Mouse (Mus musculus): ENCODE data around the gene Pik3r3. TPM values are rescaled to one million over a fixed set of nuclear protein-coding genes. Genes with fewer than 3 reads are reported as not detected.
"Not testable (repeated sequence)": the region's sequence is repeated elsewhere in the genome, so short reads cannot be mapped to it uniquely, and the experiment has no call there.

The Pik3r3 gene
- total and polyA plus RNA-seq, 2 experiments from 2014 or later, result 37.8 to 39.8 TPM

- not testable (repeated sequence) for H3K27me3 ChIP-seq (ENCODE audit: insufficient read depth, low read length); H3K4me2 ChIP-seq (ENCODE audit: low read depth, low read length); H3K9ac ChIP-seq (replicated peaks; ENCODE audit: low read length); H3K27ac ChIP-seq; H3K4me1 ChIP-seq (ENCODE audit: insufficient read depth, low read length); ATAC-seq; H3K9me3 ChIP-seq (ENCODE audit: low read length); H3K36me3 ChIP-seq (ENCODE audit: insufficient read depth, low read length); H3K4me3 ChIP-seq (ENCODE audit: low read length)
- peak; percentile 51 for TF ChIP-seq CTCF (IDR thresholded peaks at IDR 0.05; ENCODE audit: low read depth)
- DNase-seq (ENCODE audit: low spot score), result peak; percentile 49
- 44% methylated on average over 3 of the region's 3 CpGs for WGBS
Measured at GRCm38 (mm10) chr4:116245926-116246325, 24.5 kb downstream of the Pik3r3 start.

DNA sequence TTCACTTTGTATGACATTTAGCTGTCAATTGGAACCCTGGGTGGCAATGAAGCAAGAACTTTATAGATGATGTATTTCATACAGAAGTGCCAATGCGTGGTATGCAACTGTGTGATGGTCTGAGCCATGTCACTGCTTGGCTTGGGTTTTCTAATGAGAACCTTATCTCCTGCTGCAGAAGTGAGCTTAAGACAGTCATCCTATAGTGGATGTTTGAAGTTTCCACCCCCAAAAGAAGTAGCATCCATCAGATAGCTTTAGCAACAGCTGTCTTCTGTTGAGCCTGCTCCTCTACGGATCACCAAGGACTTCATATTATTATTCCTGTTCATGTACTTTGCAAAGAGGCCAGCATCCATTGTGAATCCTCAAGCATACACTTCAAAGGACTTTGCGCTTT lies 28.6 kb downstream of the Pik3r3 start:
- Histone ChIP-seq H3K9ac (replicated peaks; ENCODE audit: low read length) (no peak overlapping the region), H3K4me1 (ENCODE audit: insufficient read depth, low read length) (no peaks in the 10 kb centered on the region), H3K27ac (no peak overlapping the region), H3K27me3 (ENCODE audit: insufficient read depth, low read length) (no peaks in the 10 kb centered on the region), H3K9me3 (ENCODE audit: low read length) (no peaks in the 10 kb centered on the region), H3K4me2 (ENCODE audit: low read depth, low read length) (no peak overlapping the region), H3K36me3 (ENCODE audit: insufficient read depth, low read length) (no peaks in the 10 kb centered on the region), H3K4me3 (ENCODE audit: low read length) (no peak overlapping the region)
- 84% methylated on average over 3 of the region's 3 CpGs for WGBS
- no peak for TF ChIP-seq CTCF (IDR thresholded peaks at IDR 0.05; ENCODE audit: low read depth)
- ATAC-seq (no peak), DNase-seq (ENCODE audit: low spot score) (no peak)

DNA sequence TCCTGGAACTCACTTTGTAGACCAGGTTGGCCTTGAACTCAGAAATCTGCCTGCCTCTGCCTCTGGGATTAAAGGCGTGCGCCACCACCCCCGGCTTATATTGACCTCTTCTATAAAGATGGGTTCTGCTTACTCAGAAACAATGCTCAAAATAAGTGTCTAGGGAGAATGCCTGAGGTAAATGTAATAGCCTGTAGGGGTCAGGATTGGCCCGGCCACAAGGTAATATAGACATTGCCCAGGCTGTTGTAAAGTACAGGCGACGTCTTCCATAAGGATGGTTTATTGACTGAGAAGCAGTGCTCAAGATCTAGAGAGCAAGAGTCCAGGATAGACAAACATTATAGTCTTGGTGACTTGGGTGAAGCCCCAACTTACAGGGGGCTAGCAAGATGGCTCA lies 46.8 kb downstream of the Pik3r3 start:
- 95% methylated on average over 6 of the region's 6 CpGs for WGBS
- H3K27me3 ChIP-seq (ENCODE audit: insufficient read depth, low read length), result no peaks in the 10 kb centered on the region

DNA sequence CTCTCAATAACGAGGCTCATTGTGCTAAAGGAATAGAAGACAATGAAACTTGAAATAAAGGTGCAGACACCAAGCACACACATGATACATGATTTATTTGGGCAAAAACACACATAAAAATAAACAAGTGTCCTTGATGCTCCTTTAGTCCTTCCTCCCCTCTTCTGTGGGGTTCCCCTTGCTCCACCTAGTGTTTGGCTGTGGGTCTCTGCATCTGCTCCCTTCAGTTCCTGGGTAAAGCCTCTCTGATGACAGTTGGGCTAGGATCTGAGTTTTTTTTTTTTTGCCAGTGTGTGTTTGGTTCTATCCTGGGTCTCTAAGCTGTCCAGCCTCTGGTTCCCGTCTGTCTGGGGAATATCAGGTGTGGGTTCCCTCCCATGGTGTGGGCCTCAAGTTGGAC lies 60.8 kb downstream of the Pik3r3 start:
- TF ChIP-seq CTCF (IDR thresholded peaks at IDR 0.05; ENCODE audit: low read depth), result peak; percentile 63
- ATAC-seq (no peak), DNase-seq (ENCODE audit: low spot score) (peak; percentile 24)
- Histone ChIP-seq H3K9me3 (ENCODE audit: low read length) (no peaks in the 10 kb centered on the region), H3K4me2 (ENCODE audit: low read depth, low read length) (no peak overlapping the region), H3K27ac (no peak overlapping the region), H3K4me1 (ENCODE audit: insufficient read depth, low read length) (no peaks in the 10 kb centered on the region), H3K9ac (replicated peaks; ENCODE audit: low read length) (no peak overlapping the region), H3K4me3 (ENCODE audit: low read length) (no peak overlapping the region), H3K36me3 (ENCODE audit: insufficient read depth, low read length) (0 out of 2 replicates have a peak, but pooled peaks cover 6% of the 10 kb centered on the region), H3K27me3 (ENCODE audit: insufficient read depth, low read length) (no peaks in the 10 kb centered on the region)
- 74% methylated on average over 2 of the region's 2 CpGs for WGBS

More for the DNA sequence above, 46.8 kb downstream of the Pik3r3 start:
- Histone ChIP-seq H3K4me2 (ENCODE audit: low read depth, low read length) (no peak overlapping the region), H3K4me3 (ENCODE audit: low read length) (no peak overlapping the region), H3K9ac (replicated peaks; ENCODE audit: low read length) (no peak overlapping the region), H3K4me1 (ENCODE audit: insufficient read depth, low read length) (no peaks in the 10 kb centered on the region), H3K36me3 (ENCODE audit: insufficient read depth, low read length) (peaks cover 7% of the 10 kb centered on the region; the same call in 1 of the 2 replicates), H3K9me3 (ENCODE audit: low read length) (no peaks in the 10 kb centered on the region), H3K27ac (no peak overlapping the region)
- TF ChIP-seq CTCF (IDR thresholded peaks at IDR 0.05; ENCODE audit: low read depth), result no peak
- no peak for ATAC-seq
- DNase-seq (ENCODE audit: low spot score), result no peak

DNA sequence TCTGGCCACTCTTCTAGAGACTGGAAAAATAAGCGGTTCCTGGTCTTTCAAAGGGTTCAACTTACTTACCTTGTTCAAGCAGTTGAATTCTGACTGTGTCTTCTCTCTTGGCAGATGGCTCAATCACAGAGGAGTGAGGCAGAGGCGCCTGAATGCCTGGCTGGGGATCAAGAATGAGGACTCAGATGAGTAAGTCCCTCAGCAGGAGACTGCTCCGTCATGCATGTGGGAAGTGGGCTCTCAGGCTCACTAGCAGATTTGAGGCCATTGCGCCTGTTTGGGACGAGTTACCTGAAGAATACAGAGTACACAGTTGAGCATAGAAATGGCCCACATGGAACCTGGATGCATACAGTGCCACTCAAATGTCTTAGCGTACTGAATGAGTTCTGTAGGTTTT lies 70.1 kb downstream of the Pik3r3 start:
- Histone ChIP-seq H3K9me3 (ENCODE audit: low read length) (no peaks in the 10 kb centered on the region), H3K4me1 (ENCODE audit: insufficient read depth, low read length) (no peaks in the 10 kb centered on the region), H3K27me3 (ENCODE audit: insufficient read depth, low read length) (no peaks in the 10 kb centered on the region), H3K27ac (no peak overlapping the region), H3K9ac (replicated peaks; ENCODE audit: low read length) (no peak overlapping the region), H3K4me2 (ENCODE audit: low read depth, low read length) (no peak overlapping the region), H3K4me3 (ENCODE audit: low read length) (no peak overlapping the region), H3K36me3 (ENCODE audit: insufficient read depth, low read length) (peaks cover 52% of the 10 kb centered on the region)
- peak; percentile 48 for DNase-seq (ENCODE audit: low spot score)
- WGBS, result 79% methylated on average over 6 of the region's 6 CpGs
- no peak for ATAC-seq
- no peak for TF ChIP-seq CTCF (IDR thresholded peaks at IDR 0.05; ENCODE audit: low read depth)

- H3K9ac ChIP-seq (replicated peaks; ENCODE audit: low read length), result no peak overlapping the region
- WGBS, result 88% methylated on average over 12 of the region's 12 CpGs
- no peak for TF ChIP-seq CTCF (IDR thresholded peaks at IDR 0.05; ENCODE audit: low read depth)
Measured at GRCm38 (mm10) chr4:116293296-116293695, 71.9 kb downstream of the Pik3r3 start.

DNA sequence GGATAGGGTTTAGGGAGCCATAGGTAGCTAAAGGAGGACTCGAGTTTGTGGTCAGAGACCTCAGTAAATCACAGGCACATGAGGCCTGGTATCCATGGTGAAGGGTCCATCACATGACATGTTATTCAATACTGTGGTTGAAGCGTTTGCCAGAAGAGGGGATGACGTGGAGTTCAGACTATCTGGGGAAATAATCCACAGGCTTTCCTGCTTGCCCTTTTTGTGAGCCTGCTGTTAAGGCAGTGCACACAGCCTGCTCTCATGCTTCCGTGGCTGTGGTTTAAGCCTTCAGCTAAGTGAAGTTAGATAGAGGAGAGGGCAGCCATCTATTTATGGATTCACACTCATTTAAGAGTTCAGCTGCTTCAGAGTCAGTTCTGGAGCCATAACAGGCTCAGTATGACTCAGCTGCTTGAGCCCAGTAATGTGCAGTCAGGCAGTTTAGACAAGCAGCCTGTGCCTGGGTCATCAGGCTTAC lies 79.5 kb downstream of the Pik3r3 start:
- Histone ChIP-seq H3K4me3 (ENCODE audit: low read length) (no peak overlapping the region), H3K36me3 (ENCODE audit: insufficient read depth, low read length) (peaks cover 35% of the 10 kb centered on the region), H3K27ac (no peak overlapping the region), H3K4me2 (ENCODE audit: low read depth, low read length) (no peak overlapping the region), H3K4me1 (ENCODE audit: insufficient read depth, low read length) (no peaks in the 10 kb centered on the region), H3K9ac (replicated peaks; ENCODE audit: low read length) (no peak overlapping the region), H3K27me3 (ENCODE audit: insufficient read depth, low read length) (no peaks in the 10 kb centered on the region), H3K9me3 (ENCODE audit: low read length) (no peaks in the 10 kb centered on the region)
- WGBS, result 54% methylated on average over 4 of the region's 4 CpGs
- ATAC-seq (no peak), DNase-seq (ENCODE audit: low spot score) (no peak)
- no peak for TF ChIP-seq CTCF (IDR thresholded peaks at IDR 0.05; ENCODE audit: low read depth)

More at GRCm38 (mm10) chr4:116293296-116293695, 71.9 kb downstream of the Pik3r3 start:
- Histone ChIP-seq H3K4me2 (ENCODE audit: low read depth, low read length) (no peak overlapping the region), H3K27me3 (ENCODE audit: insufficient read depth, low read length) (no peaks in the 10 kb centered on the region), H3K36me3 (ENCODE audit: insufficient read depth, low read length) (peaks cover 44% of the 10 kb centered on the region), H3K4me3 (ENCODE audit: low read length) (no peak overlapping the region), H3K27ac (no peak overlapping the region), H3K9me3 (ENCODE audit: low read length) (no peaks in the 10 kb centered on the region), H3K4me1 (ENCODE audit: insufficient read depth, low read length) (no peaks in the 10 kb centered on the region)
- DNase-seq (ENCODE audit: low spot score) (no peak), ATAC-seq (no peak)

All from hindbrain, postnatal 0 days (tissue).